Comparison of ENCODE assay signal across 9 mouse cellular contexts in genomic region chr2:132516130-132517030, GRCm38 (mm10).
DNase-seq lines count a peak whose midpoint lies in the region; ATAC-seq lines count a peak whose summit lies in the region.
"Had no signal": no experiment of that assay in that cellular context is flagged by ENCODE, and none has a peak within 500 bp of the region (broad histone marks: within the 10 kb centered on the region; RNA-seq: fewer than 3 reads in every experiment).

No protein-coding gene starts in this region.

- no peak for ATAC-seq in heart, embryonic 11.5 days (replicated peaks; ENCODE audit: insufficient number of reproducible peaks, low FRiP score, low TSS enrichment)
- ATAC-seq in hindbrain, embryonic 13.5 days (ENCODE audit: low FRiP score), result peak; percentile 82

- H3K9me3 ChIP-seq in heart, embryonic 11.5 days (replicated peaks; ENCODE audit: control insufficient read depth, low read length), result no peaks in the 10 kb centered on the region
- H3K9me3 ChIP-seq in forebrain, embryonic 10.5 days, result no peaks in the 10 kb centered on the region
- no peaks in the 10 kb centered on the region for H3K9me3 ChIP-seq in hindbrain, embryonic 13.5 days
- H3K9me3 ChIP-seq in limb, embryonic 10.5 days (replicated peaks), result no peaks in the 10 kb centered on the region
- H3K9me3 ChIP-seq: megakaryocyte, embryonic 14.5 days had no signal

- no peak overlapping the region for H3K9ac ChIP-seq in heart, embryonic 11.5 days (ENCODE audit: low read depth, low read length)
- no peak overlapping the region for H3K9ac ChIP-seq in hindbrain, embryonic 13.5 days

- peak; percentile 79 for DNase-seq in heart, adult 11 months
- peak; percentile 89 for DNase-seq in brain, adult 2 months (ENCODE audit: low read depth, low spot score)
- peak; percentile 71 for DNase-seq in forebrain, embryonic 10.5 days (ENCODE audit: extremely low spot score, low spot score)
- peak; percentile 80 for DNase-seq in limb, embryonic 10.5 days (ENCODE audit: low spot score)
- peak; percentile 60 to 71 for DNase-seq in natural killer cell, adult 2 months (ENCODE audit: low spot score in 2 of 2)
- DNase-seq in spleen, postnatal 4 days (ENCODE audit: low spot score in 2 of 2), result peak; percentile 68 to 90

- no peak overlapping the region for H3K4me3 ChIP-seq in heart, embryonic 11.5 days (ENCODE audit: low read depth, low read length)
- H3K4me3 ChIP-seq in forebrain, embryonic 10.5 days, result no peak overlapping the region
- no peak overlapping the region for H3K4me3 ChIP-seq in hindbrain, embryonic 13.5 days
- no peak overlapping the region for H3K4me3 ChIP-seq in limb, embryonic 10.5 days
- H3K4me3 ChIP-seq: megakaryocyte, embryonic 14.5 days had no signal

- WGBS in heart, embryonic 11.5 days (ENCODE audit: insufficient replicate concordance), result 25% methylated on average over 16 of the region's 16 CpGs
- 35% methylated on average over 16 of the region's 16 CpGs for WGBS in forebrain, embryonic 10.5 days
- 34% methylated on average over 16 of the region's 16 CpGs for WGBS in hindbrain, embryonic 13.5 days
- 34% methylated on average over 16 of the region's 16 CpGs for WGBS in limb, embryonic 10.5 days

- H3K4me1 ChIP-seq in heart, embryonic 11.5 days (ENCODE audit: control insufficient read depth, insufficient read depth, low read length), result peaks cover 8% of the 10 kb centered on the region; the same call in 1 of the 2 replicates
- peaks cover 16% of the 10 kb centered on the region for H3K4me1 ChIP-seq in forebrain, embryonic 10.5 days
- H3K4me1 ChIP-seq in hindbrain, embryonic 13.5 days (replicated peaks), result peaks cover 2% of the 10 kb centered on the region; the same call in 1 of the 2 replicates
- H3K4me1 ChIP-seq in limb, embryonic 10.5 days, result peaks cover 7% of the 10 kb centered on the region; the same call in 1 of the 2 replicates

- H3K4me2 ChIP-seq in heart, embryonic 11.5 days, result no peak overlapping the region
- no peak overlapping the region for H3K4me2 ChIP-seq in hindbrain, embryonic 13.5 days

- H3K27ac ChIP-seq in heart, embryonic 11.5 days (ENCODE audit: low read depth, low read length), result no peak overlapping the region
- H3K27ac ChIP-seq in forebrain, embryonic 10.5 days, result no peak overlapping the region
- no peak overlapping the region for H3K27ac ChIP-seq in hindbrain, embryonic 13.5 days
- H3K27ac ChIP-seq in limb, embryonic 10.5 days, result no peak overlapping the region

- no peaks in the 10 kb centered on the region for H3K36me3 ChIP-seq in heart, embryonic 11.5 days (ENCODE audit: control insufficient read depth, insufficient read depth, low read length)
- no peaks in the 10 kb centered on the region for H3K36me3 ChIP-seq in forebrain, embryonic 10.5 days (replicated peaks)
- no peaks in the 10 kb centered on the region for H3K36me3 ChIP-seq in hindbrain, embryonic 13.5 days
- no peaks in the 10 kb centered on the region for H3K36me3 ChIP-seq in limb, embryonic 10.5 days

- no peaks in the 10 kb centered on the region for H3K27me3 ChIP-seq in heart, embryonic 11.5 days (ENCODE audit: control insufficient read depth, insufficient read depth, low read length)
- H3K27me3 ChIP-seq in forebrain, embryonic 10.5 days (ENCODE audit: poor library complexity, severe bottlenecking), result no peaks in the 10 kb centered on the region
- H3K27me3 ChIP-seq in hindbrain, embryonic 13.5 days, result no peaks in the 10 kb centered on the region
- H3K27me3 ChIP-seq in limb, embryonic 10.5 days (ENCODE audit: low read depth, poor library complexity, severe bottlenecking), result no peaks in the 10 kb centered on the region; the same call in 1 of the 2 replicates
